Mouse (Mus musculus) urinary bladder, postnatal 14 days (tissue): ENCODE measurements around the gene Necab2.

Source experiments
- DNase-seq: peaks from one replicate; pipeline ENCODE4 v3.0.0; 2021; ENCODE audit warnings: low spot score

Gene Necab2

DNA sequence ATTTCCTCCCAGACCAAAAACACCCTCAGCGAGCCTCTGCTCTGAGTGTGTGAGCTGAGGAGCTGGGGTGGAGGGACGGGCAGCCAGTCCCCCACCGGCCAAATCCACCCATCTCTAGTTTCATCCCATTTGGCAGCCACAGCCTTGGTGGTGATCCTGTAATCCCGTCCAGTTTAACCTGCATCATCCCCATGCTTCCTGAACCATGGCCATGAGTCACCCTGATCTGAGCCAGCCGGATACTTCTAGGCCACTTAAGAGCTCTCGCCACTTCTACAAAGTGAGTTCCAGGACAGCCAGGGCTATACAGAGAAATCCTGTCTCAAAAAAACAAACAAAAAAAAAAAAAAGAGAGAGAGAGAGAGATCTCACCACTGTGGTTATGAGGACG is 18.2 kb upstream of the Necab2 start:
- DNase-seq: no peak

DNA sequence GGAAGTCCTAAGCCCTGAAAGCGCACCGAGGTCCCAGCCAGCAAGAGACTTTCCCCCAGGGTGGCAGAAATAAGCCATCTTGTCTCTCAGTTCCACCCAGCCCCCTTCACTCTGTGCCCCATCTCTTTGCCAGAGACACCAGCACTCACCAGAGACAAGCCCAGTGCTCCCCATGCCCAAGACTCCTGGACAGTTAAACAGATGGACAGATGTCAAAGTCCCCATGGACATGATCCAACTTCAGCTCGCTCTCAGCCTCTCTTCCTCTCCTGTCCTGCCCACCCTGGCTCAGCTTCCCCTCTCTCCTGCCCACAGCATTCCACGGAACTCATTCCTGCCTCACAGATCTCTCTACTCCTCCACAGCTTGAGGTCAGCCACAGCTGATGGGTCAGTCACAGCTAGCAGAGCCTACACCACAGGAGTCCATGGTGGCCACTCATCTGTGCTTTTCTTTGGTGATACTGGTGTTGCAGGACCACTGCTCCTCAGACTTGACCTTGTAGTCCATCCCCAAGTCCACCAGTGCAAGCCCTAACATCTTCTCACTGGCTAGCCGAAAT is 17.7 kb upstream of the Necab2 start:
- no peak for DNase-seq

DNA sequence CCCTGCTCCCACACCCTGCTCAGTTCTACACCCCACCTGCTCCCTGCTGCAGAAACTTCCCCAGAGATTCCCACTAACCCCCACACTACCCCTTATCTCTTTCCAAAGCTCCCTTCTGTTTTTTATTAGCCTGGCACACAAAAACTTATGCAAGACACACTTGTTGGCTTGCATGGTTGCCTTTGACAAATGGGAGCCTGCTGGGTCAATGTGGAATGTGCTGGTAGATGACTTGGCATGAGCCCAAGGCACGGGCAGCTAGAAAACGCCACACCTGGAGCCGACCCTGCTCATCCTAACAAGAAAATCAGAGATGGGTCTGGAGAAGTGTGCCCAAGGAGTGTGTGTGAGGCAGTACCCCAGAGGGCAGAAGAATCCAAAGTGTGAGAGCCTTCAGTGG is 17.0 kb upstream of the Necab2 start:
- no peak for DNase-seq

DNA sequence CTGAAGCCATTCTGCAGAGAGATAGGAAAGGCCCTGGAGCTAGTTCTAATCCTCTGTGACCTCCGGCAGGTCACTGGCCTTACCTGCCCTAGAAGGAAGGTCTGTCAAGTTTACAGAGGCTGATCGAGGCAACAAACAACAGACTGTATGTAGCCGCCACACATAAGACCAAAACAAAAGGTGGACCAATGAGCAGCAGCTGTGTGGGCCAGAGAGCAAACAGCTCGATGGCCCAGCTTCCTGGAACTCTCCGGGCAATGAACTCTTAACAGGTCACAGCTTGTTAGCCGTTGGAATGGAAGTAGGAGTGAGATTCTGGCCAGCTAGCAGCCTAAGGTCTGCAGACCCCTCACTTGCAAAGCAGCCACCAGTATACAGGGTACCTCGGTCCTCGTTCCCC is 16.3 kb upstream of the Necab2 start:
- DNase-seq: no peak

DNA sequence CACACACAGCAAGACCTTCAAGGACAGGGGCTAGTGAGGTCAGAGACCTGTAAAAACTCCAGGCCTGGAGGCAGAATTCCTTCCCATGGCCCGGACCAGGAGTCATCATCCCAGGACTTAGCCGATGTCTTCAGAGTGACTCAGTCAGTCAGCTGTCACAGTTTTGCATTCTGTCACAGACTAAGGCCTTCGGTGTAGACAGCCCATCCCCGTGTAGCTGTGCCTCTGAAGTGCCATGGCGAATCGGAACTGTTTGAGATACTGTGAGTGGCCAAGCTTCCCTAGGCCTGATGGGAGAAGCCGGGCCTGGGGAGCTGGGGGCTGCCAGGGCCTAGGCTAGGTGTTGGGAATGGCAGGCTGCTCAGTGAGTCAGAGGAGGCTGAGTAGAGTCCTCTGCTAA is 15.8 kb upstream of the Necab2 start:
- DNase-seq: no peak

DNA sequence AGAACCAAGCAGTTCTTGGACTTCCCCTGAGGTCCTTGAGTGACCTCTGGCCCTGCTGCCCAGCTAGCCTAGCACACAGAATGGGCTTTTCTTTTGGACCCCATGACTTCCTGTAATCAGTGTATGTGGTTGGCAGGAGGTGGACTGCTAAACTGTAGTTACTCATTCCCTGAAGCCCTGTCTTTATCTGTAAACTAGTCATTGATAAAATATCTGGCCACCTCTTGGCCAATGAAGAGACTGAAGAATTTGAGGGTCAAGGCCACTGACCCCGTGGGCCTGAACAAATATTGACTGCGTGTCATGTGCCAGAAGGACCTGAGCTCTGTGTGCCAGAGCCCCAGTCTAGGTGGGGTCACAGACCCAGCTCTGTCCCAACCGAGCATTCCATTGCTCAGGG is 14.1 kb upstream of the Necab2 start:
- DNase-seq: no peak

DNA sequence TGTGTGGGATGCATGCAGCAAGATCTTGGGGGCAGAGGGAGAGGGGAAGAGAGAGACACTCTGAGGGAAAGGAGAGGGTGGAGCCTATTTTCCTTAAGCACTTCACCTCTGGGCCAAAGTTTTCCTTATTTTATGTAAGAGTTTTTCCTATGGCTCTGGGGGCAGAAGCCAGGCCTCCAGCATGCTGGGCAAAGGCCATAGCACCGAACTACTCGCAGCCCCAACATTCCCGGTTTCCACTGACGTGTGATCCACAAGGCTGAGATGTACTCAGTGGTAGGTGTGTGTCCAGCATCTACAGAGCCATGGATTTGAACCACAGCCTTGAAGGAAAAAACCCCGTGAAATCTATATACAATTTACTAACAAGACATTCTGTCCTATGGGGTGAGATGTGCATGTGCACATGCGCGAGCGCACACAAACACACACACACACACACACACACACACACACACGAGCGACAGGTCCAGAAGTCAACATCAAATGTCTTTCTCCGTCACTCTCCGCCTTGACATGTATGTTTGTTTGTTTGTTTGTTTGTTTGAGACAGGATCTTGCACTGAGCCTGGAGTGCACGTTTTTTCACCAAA is 12.8 kb upstream of the Necab2 start, which contains the start of gene Osgin1:
TSS of gene Osgin1 (plus strand) at position 543 of the 593 bp plus-strand sequence.
- no peak for DNase-seq

DNA sequence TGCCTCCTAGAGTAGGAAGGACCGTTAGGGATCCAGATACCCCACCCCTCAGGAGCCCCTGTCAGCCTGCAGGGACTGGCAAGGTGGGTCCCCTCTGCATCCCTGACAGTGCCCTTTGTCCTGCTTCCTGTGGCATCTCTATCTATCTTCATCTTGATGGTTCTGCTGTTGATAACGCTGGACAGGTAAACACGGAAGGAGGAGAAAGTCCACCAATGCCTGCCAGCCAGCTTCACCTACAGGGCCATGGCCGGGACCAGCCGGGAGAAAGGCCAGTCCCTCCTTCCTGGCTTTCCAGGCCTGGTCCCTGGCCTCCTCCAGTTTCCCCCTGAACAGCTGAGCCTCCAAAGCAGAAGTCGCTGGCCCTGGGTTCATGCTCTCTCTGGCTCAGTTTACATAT is 11.9 kb upstream of the Necab2 start:
- no peak for DNase-seq

DNA sequence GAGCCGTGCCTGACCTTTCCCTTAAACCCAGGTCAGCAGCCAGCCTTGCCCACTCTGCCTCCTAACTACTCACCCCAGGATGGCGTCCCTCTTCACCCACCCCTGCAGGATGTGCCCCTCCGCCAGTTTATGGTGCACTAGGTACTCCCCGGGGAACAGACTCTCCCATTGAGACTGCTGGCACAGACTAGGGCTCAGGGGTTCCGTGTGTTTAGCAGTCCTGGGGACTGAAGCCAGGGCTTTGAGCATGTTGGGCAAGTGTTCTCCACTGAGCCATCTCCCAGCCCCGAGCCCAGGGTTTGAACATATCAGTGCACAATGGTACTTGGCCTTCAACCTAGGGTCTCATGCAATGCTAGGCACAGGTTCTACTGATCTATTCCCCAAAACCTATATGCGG is 11.0 kb upstream of the Necab2 start:
- DNase-seq: no peak

DNA sequence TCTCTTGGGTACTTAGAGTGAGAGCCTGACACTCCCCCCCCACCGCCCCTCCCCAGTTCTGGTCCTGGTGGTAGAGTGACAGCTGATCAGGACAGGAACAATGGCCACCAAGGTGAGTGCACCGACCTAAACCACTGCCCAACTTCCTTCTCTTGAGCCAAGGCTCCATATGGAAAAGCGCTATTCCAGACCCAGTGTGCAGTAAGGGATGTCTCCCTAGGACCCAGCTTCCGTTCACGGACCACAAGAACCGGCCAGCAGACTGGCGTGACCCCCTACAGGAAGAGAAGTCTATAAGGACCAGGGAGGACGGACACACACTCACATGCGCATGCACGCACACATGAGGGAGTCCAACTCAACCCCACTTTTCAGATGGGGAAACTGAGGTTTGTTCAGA is 10.2 kb upstream of the Necab2 start:
- no peak for DNase-seq

DNA sequence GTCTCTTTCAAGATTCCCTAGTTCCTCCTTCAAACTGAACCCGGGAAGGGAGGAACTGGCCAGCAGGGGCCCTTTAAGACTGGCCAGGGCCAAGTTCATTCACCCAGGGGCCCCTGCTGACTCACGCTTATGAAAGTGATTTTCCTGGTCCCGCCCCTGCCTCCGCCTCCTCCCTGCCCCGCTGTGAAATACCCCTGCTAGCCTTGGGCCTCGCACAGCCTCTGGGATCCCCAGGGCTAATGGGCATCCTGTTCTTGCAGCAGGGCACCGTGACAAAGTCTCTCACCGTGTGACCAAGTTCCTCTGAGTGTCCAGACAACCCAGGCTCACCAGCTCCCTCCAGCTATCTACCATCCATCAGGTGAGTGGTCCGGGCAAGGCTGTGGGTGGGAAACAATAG is 9.6 kb upstream of the Necab2 start:
- DNase-seq: peak; percentile 93

DNA sequence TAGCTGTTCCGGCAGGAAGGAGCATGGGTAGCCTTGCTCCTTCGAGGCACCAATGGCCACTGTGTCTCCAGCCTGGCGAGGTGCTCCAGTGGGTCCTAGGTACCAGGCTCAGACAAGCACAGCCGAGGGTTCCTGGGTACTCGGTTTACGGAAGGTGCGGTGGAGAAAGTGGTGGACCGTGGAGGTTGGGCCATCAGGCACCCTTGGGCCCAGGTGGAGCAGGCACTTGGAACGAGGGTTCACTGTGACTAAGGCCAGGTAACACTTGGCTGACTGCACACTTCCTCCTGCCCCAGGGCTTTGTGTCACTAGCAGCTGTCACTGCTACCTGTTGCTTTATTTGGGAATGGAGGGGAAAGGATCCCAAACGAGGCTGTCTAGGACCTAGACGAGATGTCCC is 9.0 kb upstream of the Necab2 start:
- DNase-seq: peak; percentile 53

DNA sequence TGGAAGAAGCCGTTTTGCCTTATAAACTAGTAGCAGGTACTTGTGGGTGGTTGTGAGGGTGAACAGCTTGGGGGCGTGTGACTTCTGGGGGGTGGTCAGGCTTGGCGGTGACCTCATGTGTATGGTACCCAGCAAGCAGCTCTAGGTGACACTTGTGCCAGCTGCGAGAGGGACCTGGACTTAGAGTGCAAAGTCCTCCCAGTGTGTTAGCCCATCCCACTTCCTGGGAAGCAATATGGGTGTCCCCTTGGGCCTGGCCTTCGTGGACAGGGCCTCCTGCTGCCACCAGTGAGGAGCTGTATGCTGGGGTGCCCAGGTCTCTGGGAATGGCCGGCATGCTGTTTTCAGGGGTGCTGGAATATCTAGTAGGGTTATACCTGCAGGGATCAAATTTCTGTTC is 7.6 kb upstream of the Necab2 start:
- no peak for DNase-seq

DNA sequence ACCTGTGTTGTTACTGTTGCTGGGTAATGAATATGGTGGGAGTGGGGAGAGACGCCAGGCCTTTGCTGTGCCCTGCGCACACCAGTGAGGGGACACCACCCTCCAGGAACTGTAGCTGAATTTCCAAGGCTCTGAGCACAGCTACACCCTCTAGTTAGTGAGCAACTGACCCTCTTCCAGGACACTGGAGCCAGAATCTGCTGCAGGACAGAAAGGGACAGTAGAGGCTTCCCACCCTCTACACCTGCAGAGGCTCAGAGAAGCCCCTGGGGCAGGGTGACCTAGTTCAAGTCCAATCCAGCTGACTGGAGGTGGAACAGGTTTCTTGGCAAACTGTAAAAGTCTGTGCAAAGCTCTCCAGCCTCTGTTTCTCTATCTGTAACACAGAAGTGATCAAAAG is 7.1 kb upstream of the Necab2 start:
- DNase-seq: no peak

DNA sequence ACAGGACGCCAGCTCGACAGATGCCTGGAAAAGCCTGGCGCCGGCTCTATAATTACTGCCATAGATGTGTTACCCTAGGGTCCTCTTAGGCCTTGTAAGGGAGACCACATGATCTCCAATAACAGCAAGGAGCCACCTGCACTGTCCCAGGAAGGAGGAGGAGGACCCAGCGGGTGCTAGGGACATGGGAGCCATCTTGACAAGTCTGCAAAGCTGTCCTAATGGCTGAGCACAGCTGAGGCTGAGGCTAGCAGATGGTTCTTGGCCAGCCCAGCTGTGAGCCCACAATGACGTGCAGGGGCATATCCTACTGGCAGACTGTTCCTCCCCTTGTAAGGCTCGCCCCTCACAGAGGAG is 6.6 kb upstream of the Necab2 start:
- DNase-seq: no peak

DNA sequence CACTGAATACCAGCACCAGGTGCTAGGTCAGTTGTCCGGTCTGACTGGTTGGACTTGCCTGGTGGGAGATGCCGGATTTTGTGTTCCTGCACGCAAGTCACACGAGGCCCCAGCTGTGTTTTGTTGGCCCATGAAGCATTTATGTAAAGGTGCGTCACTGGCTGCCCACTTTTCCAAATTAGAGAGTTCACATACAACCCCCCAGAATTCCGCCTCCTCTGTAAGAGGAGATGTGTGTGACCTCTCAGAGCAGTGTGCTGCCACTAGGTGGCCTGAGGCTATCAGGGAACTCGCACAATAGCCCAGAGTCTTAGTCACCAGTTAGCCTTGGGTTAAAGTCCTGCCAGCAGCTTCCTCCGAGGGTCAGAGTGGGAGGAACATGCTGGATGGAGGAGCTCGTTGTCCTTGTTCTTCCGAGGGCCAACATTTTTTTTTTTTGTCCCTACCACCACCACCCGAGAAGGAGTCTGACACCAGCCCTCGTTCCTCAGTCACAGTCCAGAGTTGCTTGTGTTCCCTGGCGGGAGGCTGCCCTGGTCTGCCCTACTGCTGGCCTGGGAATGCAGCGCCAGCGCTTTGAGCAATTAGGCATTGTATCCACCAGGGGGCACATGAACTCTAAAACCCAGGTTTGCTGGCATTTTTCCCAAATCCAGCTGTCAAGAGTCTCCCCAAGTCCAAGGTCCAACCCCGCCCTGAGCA is 6.1 kb upstream of the Necab2 start:
- peak; percentile 88 for DNase-seq

DNA sequence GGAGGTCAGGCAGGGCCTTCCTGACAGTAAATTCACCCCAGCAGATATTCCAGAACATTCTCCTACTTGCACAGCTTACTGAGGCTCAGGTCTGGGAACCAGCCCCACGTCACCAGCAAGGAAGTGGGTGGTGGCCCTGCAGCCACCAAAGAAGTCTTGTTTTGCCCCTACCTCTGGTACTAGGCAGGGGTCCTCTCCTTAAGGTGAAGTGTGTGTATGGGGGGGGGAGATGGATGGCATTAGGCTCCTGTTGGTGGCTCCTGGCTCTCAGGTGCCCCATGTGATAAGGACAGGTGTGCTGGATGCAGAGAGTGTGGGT is 5.6 kb upstream of the Necab2 start:
- no peak for DNase-seq

DNA sequence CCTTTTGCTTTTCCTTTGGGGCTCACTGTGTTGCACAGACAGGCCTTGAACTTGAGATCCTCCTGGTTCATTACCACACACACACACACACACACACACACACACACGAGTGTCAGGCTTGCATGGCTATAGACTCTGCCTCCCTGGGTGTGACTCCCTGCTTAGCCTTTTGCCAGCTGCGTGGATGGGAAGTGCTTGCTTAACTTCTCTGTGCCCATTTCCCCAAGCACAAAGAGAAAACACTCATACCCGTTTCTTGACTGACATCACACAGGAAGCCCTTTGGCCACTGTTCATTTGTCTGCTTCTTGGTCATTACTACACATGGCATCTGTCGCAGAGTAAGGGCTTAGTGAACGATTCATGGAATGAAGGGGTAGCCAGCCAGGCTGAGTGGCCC is 4.5 kb upstream of the Necab2 start:
- DNase-seq: no peak

DNA sequence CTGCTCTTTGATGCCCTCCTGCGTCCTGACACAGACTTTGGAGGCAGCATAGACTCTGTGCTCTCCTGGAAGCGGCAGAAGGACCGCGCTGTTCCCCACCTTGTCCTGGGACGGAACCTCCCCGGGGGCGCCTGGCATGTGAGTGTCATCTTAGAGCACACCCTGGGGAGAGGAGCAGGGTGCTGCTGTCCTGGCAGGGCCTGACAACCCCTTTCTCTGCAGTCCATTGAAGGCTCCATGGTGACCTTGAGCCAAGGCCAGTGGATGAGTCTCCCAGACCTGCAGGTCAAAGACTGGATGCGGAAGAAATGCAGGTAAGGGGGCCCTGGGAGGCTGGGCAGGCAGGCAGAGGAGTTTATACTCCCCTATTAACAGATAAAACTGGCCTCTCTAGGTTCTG is 3.5 kb upstream of the Necab2 start:
- no peak for DNase-seq

DNA sequence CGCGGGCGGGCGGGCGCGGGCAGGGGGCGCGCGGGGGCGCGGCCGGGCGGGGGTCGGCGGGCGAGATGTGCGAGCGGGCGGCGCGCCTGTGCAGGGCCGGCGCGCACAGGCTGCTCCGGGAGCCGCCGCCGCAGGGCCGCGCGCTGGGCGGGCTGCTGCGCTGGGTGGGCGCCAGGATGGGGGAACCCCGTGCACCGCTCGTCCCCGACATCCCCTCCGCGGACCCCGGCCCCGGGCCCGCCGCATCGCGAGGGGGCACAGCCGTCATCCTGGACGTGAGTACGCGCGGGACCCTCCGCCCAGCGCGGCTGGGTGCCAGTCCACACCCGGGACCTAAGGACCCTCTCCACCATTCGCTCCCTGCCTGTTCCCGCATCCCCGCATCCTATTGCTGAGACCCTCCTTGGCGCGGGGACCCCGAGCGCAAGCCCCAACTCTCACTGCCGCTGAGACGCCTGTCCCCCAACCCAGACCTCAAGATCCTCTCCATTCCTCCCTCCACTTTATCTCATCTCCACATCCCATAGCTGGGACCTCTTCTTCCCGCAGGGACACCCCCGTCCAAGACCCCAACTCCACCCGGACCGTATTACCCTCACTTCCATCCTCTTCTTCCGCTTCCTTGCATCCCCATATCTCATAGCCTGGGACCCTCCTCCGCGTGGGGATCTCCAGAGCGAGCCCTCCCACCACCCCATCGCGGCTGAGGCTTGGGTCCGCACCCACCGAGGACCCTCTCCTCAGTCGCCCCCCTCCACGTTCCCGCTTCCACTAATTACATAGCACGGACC is 666 bp downstream of the Necab2 start:
- no peak for DNase-seq

DNA sequence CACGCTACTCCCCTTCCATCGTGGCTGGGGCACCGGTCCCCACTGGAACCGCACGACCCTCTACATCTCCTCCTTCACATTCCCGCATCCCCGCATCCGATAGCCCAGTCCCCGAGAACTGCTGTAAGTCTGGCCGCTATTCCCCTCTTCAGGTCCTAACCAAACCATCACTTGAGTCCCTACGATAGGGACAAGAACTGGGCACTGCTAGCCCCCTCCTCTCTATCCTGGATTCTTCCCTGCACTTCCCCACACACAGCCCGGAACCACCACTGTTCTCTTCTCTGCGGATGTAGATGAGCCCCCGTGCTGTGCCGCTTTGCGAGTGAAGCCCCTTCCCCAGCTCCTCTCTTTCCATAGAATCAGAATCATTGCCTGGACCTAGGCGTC is 1.3 kb downstream of the Necab2 start:
- no peak for DNase-seq

DNA sequence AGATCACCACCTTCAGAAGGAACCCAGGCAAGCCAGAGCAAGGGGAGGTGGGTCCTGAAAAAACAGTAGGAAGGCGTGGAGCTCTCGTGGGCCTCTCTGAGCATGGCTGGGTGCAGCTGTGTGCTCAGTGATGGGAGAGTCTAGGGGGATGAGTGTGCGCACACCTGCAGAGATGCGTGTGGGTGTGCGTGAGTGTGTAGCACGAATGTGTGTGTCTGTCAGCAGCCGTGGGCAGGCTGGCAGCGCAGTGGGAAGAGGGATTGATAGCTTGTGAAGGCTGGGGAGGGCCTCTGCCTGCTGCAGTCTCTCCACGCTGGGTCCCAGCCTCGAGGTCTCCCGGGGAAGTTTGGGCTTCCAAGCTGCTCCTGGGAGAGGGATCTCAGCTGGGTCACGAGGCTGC is 3.1 kb downstream of the Necab2 start:
- no peak for DNase-seq

DNA sequence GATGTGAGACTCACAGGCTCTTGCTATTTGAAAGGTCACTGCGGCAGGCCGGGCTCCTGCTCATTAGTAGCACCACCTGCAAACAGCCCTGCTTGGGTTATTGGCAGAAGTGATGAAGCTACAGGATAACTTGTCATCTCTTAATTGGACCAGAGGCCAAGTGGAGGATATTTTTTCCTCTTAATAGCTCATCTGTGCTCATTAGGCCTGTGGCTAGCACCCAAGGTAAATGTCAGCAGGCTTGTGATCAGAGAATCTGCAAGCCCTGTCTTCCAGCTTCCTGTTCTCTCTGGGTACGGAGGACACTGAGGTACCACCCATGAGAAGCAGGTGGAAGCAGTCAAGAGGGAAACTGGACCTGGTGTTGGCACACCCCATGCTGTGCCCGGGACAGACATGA is 4.6 kb downstream of the Necab2 start:
- no peak for DNase-seq
